Mouse (Mus musculus) adipose tissue, adult 10 weeks (tissue): Measurements from ENCODE around the gene Vkorc1l1. TPM values are rescaled to one million over a fixed set of nuclear protein-coding genes. Genes with fewer than 3 reads are reported as not detected.

Source experiments
- polyA plus RNA-seq: library from polyadenylated mRNA; stranded (reverse); fragments of 350-450 nt; fragmentation: Illumina TruSeq; extraction: RNeasy Lipid Tissue Mini Kit (QIAGEN cat#74804); gene quantifications from one replicate; pipeline ENCODE4 v1.2.3, GENCODE M21; 2014; ENCODE audit warnings: low read depth, low replicate concordance

The Vkorc1l1 gene
- 55.4 TPM for polyA plus RNA-seq

DNA sequence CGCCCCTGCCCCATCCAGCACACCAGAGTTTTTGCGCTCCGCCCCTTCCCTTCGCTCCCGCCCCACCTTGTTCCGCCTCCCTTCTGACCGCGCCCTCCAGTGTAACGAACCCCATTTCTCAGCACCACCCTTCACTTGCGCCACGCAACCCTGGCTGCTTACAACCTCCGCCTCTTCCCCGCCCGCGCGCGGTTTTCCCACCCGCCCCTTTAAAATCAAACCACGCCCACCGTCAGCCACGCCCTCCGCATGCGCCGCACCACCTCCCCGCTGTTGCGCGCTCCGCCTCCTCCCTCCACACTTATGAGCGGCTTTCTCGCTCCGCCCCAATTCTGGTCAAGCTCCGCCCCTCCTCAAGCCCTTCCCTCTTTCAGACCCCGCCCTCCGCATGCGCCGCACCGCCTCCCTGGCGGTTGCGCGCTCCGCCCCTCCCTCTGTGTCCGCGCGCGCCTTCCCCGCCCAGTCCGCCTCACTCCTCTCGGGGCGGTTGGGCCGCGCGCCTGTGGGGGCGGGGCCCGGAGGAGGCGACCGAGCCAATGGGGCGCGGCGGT is at the start of gene Vkorc1l1:
TSS of gene Vkorc1l1 (plus strand) at position 476 of the 551 bp plus-strand sequence.

DNA sequence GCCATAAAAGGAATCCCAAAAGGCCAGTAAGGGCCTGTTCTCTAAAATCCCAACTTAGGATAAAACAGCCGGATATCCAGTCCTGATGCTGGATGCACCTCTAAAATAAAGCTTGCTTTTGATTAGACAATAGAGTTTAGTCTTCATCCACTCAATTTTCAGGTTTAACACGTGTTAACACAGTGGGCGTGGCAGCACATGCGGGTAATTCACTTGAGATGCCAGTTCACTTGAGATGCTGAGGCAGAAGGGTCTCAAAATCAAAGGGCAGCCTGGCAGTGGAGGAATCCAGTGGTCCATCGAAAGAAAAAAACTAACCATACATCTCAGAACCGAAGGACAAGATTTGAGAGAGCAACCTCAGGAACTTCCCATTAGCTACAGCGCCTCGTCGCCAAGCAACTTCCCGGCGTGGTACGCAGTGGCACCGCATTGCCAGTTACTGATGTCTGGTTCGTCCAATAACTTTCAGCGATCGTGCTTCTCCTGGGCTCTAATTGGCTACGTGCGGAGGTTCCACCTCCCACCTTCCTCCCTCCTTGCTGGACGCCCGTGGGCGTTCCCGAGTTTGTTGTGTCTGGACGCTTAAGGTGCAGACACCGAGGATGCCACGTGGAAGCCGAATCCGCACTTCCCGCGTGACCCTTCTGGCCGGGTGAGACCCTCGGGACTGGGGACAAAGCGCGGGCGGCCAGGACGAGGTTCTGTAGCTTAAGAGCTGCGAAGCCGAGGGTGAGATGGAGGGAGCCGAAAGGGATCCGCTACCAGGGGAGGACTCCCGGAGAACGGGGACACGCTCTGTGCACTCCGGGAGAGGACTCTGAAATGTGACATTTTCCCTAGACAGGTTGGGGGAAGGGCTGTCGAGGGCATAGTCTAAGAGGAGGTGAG is 46.3 kb upstream of the Vkorc1l1 start, which contains the start of gene Zbed5:
TSS of gene Zbed5 (plus strand) at position 526 of the 891 bp plus-strand sequence.

DNA sequence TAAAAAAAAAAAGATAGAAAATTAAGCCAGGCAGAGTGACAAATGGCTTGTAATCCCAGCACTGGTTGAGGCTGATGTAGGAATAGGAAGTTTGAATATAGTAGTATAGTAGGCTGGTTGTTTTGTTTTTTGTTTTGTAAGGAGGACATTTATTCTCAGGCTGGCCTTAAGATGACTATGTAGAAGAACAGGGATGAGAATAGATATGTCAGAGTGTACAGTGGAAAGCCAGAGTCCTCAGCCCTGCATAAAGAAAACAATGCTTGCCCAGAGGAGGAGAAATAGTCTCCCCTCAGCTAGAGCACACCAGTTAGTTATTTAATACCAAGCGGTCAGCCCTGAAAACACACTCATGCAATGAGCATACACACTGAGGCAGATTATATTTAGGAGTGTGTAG is 43.3 kb upstream of the Vkorc1l1 start, which contains the start of gene Phkg1:
TSS of gene Phkg1 (minus strand) at position 101 of the 400 bp plus-strand sequence.

DNA sequence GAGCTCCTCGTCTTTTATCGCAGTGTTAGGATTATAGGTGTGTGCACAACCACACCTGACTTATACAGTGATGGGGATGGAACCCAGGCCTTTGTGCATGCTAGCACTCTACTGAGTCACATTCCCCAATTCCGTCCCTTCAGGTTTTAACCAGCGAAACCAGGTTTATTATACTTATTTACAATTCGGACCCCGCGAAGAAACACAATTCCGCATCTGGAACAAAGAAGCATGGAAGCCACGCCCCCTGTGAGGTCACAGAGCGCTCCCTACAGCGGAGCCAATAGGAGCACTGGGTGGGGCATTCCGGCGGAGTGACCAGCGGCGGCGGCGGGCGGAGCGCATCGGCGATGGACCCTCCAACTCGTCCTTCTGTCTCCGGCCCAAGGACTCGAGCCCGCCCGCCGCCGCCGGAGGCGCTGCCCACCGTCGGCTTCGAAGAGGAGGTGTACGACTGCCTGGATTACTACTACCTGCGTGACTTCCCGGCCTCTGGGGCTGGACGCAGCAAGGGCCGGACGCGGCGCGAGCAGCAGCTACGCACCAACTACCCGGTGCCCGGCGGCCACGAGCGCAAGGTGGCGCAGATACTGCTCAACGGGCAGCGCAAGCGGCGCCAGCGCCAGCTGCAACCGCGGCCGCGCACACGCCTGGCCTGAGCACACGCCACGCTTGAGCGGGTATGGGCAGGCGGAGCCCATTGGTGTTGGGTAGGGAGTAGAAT is 33.4 kb upstream of the Vkorc1l1 start, which contains the start of gene Nupr1l:
TSS of gene Nupr1l (plus strand) at position 299 of the 724 bp plus-strand sequence.

DNA sequence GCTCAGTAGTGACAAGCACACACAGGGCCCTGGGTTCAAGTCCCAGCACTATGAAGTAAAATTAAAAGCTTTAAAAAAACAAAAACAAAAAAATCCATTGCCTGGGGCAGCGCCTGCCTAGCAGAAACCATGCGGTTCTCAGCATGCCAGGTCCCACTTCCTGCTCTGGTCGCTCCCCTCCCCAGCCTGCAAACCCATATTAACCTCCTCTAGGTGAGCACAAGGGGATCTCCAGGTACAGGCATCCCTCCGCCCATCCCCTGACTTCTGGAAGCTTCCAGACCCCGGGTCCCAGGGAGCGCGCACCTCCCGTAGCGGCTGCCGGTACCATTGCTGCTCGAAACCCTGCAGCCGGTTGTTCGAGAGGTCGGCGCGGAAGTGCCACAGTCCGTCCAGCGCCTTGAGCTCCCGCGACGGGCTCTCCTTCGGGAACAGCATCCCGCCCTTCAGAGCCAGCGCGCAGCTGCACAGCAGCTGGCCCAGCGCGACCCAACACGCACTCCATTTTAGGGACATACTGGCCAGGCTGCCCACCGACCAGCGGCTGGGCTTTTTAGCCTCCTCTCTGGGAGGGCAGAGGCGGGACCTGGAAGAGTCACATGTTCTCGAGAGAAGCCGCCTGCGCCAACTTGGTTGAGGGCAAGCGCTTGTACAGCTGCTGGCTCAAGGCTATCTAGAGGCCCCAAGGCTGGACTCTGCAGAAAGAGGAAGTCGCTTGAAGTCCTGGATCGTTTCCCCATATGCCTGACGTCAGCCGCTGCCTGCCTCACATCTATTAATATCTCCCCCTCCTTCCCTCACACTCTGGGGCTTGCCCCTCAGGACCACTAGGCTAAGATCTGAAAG is 60.8 kb downstream of the Vkorc1l1 start, which contains the start of gene Gusb:
TSS of gene Gusb (minus strand) at position 749 of the 846 bp plus-strand sequence.

DNA sequence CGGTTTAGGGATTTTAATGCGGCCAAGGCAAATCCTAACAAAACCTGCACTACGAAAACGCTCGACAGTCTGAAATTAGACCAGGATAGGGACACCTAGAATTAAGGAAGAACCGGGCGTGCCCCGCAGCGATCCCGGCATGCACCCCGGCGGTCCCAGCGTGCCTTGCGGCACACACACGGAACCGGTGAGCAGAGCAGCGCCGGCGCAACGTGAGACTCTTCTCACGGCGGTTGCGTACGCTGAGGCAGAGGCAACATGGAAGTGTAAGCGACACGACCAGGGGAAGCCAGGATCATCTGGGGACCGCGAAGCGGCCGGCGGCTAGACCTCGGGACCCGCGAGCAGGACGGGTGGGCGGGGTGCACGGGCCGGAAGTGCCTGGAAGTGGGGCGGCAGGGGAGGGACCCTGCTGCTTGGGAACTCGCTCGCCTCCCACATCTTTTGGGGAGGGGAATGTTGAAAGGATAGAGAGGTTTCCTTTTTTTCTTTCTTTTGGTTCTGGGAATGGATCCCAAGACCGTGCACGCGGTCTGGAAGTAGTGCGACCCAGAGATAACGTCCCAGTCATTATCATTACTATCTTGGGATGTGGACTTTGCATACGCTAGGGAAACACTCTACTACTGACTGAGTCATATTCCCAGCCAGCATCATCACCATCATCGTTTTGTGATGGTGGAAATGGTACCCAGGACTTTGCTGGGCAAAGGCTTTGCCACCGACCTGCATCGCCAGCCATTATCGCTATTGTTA is 87.5 kb downstream of the Vkorc1l1 start, which contains the start of the genes Asl and Crcp:
TSS of gene Asl (minus strand) at position 106 of the 756 bp plus-strand sequence.
TSS of gene Crcp (plus strand) at position 149 of the 756 bp plus-strand sequence.

Other genes with a start within 250 kb of the Vkorc1l1 start
- gene Sept14, start 233.5 kb upstream of the Vkorc1l1 start, polyA plus RNA-seq = not detected
- 69.8 TPM for gene Mrps17, start 226.5 kb upstream of the Vkorc1l1 start, polyA plus RNA-seq
- gene Nipsnap2, start 216.9 kb upstream of the Vkorc1l1 start, polyA plus RNA-seq = 60.8 TPM
- 37.1 TPM for gene Psph, start 154.5 kb upstream of the Vkorc1l1 start, polyA plus RNA-seq
- gene Sumf2, start 95.0 kb upstream of the Vkorc1l1 start, polyA plus RNA-seq = 34.2 TPM
- 523 TPM for gene Chchd2, start 54.5 kb upstream of the Vkorc1l1 start, polyA plus RNA-seq
- 6.5 TPM for gene Zbed5, start 46.2 kb upstream of the Vkorc1l1 start, polyA plus RNA-seq
- gene Phkg1, start 43.4 kb upstream of the Vkorc1l1 start, polyA plus RNA-seq = 14.6 TPM
- 23.8 TPM for gene Nupr1l, start 33.4 kb upstream of the Vkorc1l1 start, polyA plus RNA-seq
- 51.7 TPM for gene Gusb, start 61.1 kb downstream of the Vkorc1l1 start, polyA plus RNA-seq
- gene Asl, start 87.3 kb downstream of the Vkorc1l1 start, polyA plus RNA-seq = 76.8 TPM
- gene Crcp, start 87.3 kb downstream of the Vkorc1l1 start, polyA plus RNA-seq = 30.6 TPM
- gene Tpst1, start 131.4 kb downstream of the Vkorc1l1 start, polyA plus RNA-seq = 34.7 TPM
- gene Kctd7, start 202.9 kb downstream of the Vkorc1l1 start, polyA plus RNA-seq = 5.0 TPM
- 31.3 TPM for gene Rabgef1, start 229.8 kb downstream of the Vkorc1l1 start, polyA plus RNA-seq